Mouse (Mus musculus) spleen, adult 2 months (tissue): ENCODE results near the gene Eif3j1. TPM values are rescaled to one million over a fixed set of nuclear protein-coding genes. Genes with fewer than 3 reads are reported as not detected.

ENCODE experiments used
- DNase-seq, 2 experiments: peaks; one replicate each; pipeline versions ENCODE4 v3.0.0 to v3.0.0-alpha.2; 2012 to 2021; ENCODE audit warnings: low spot score in 2 of 2, low read depth in 1 of 2
- H3K27ac ChIP-seq: fragments of 200-500 bp; 2 replicates; pipeline ENCODE4 v1.5.1; 2012; ENCODE audit warnings: low read length, inconsistent platforms; ENCODE audit not compliant: insufficient read depth
- H3K27me3 ChIP-seq: fragments of 200-500 bp; 2 replicates; pipeline ENCODE4 v1.6.1; 2012; ENCODE audit warnings: mild to moderate bottlenecking, moderate library complexity, low read length, inconsistent platforms; ENCODE audit not compliant: control insufficient read depth, insufficient read depth
- H3K36me3 ChIP-seq: fragments of 200-500 bp; 2 replicates; pipeline ENCODE4 v1.6.1; 2012; ENCODE audit warnings: mild to moderate bottlenecking, low read length, inconsistent platforms; ENCODE audit not compliant: control insufficient read depth, insufficient read depth
- H3K4me1 ChIP-seq: fragments of 200-500 bp; 2 replicates; pipeline ENCODE4 v1.6.1; 2011; ENCODE audit warnings: inconsistent platforms; ENCODE audit not compliant: control insufficient read depth, insufficient read depth, insufficient read length
- H3K4me3 ChIP-seq: fragments of 200-500 bp; 2 replicates; pipeline ENCODE4 v1.5.1; 2011; ENCODE audit warnings: mild to moderate bottlenecking, inconsistent platforms; ENCODE audit not compliant: insufficient read depth, insufficient read length; ENCODE audit errors: extremely low read depth
- CTCF ChIP-seq: fragments of 200-500 bp; IDR thresholded peaks from 2 replicates; pipeline ENCODE4 v1.5.1; 2011; ENCODE audit warnings: mild to moderate bottlenecking, inconsistent platforms; ENCODE audit not compliant: insufficient read depth, insufficient read length, insufficient replicate concordance; ENCODE audit errors: extremely low read depth
- POLR2A ChIP-seq: fragments of 200-500 bp; IDR thresholded peaks from 2 replicates; pipeline ENCODE4 v1.6.1; 2011; ENCODE audit warnings: low read depth, low read length, inconsistent platforms
- polyA plus RNA-seq: library from polyadenylated mRNA; depleted of rRNA; stranded (reverse); fragments of >200 nt; gene quantifications from 2 replicates; pipeline ENCODE4 v1.2.3, GENCODE M21; 2012; rRNA removed

Eif3j1 gene
- polyA plus RNA-seq, 1 experiment = 3.2 TPM

GRCm38 (mm10) chr2:122102070-122102469 is 73.7 kb downstream of the Eif3j1 start:
- H3K27ac ChIP-seq = no peak overlapping the region
- no peak overlapping the region for H3K4me3 ChIP-seq
- TF ChIP-seq CTCF = peak; percentile 27; the same call in 1 of the 2 replicates
- no peak for TF ChIP-seq POLR2A
- H3K36me3 ChIP-seq = peaks cover 21% of the 10 kb centered on the region
- no peaks in the 10 kb centered on the region for H3K27me3 ChIP-seq
- DNase-seq = peak in 1 of 2 experiments; percentile 24
- H3K4me1 ChIP-seq = no peaks in the 10 kb centered on the region

Other genes with a start within 250 kb of the Eif3j1 start
- 1.5 and 2.6 TPM in 2 replicates for gene Frmd5, start 221.5 kb upstream of the Eif3j1 start, polyA plus RNA-seq
- 1.6 and 3.8 TPM in 2 replicates for gene Casc4, start 161.6 kb upstream of the Eif3j1 start, polyA plus RNA-seq
- 2.9 and 3.1 TPM in 2 replicates for gene Ctdspl2, start 72.5 kb upstream of the Eif3j1 start, polyA plus RNA-seq
- gene Mageb3, start 72.5 kb upstream of the Eif3j1 start, polyA plus RNA-seq = not detected in 2 replicates
- gene Spg11, start 89.8 kb downstream of the Eif3j1 start, polyA plus RNA-seq = 7.1 and 8.5 TPM in 2 replicates
- 1,293 and 1,365 TPM in 2 replicates for gene B2m, start 119.1 kb downstream of the Eif3j1 start, polyA plus RNA-seq
- gene Trim69, start 132.2 kb downstream of the Eif3j1 start, polyA plus RNA-seq = not detected in 2 replicates
- 0.06 and 0.11 TPM in 2 replicates for gene Patl2, start 157.6 kb downstream of the Eif3j1 start, polyA plus RNA-seq
- not detected in 2 replicates for gene Terb2, start 157.7 kb downstream of the Eif3j1 start, polyA plus RNA-seq
- 6.8 and 6.9 TPM in 2 replicates for gene Sord, start 206.2 kb downstream of the Eif3j1 start, polyA plus RNA-seq